Mouse (Mus musculus) urinary bladder, postnatal 14 days (tissue): Measurements from ENCODE around the gene Lif.

Experiments used
- DNase-seq: peaks from one replicate; pipeline ENCODE4 v3.0.0; 2021; ENCODE audit warnings: low spot score

Gene Lif

DNA sequence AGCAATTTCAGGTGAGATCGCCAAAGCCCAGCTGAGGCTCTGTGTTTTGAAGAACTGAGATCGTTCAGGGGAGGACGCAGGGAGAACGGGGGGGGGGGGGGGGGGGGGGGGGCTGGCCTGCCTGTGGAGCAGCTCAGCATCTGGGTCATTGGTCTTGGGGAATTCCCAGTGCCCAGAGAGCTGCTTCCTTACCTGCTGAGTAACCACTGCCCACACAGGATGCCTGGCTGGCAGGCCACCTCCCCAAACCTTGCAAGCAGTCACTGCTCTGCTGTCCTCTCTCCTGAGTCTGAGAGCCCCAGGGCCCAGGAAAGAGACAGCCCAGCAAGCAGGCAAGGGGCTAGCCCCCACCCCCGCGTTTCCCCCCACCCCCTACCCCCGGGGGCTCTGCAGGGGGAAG, 5.5 kb downstream of the Lif start:
- no peak for DNase-seq

DNA sequence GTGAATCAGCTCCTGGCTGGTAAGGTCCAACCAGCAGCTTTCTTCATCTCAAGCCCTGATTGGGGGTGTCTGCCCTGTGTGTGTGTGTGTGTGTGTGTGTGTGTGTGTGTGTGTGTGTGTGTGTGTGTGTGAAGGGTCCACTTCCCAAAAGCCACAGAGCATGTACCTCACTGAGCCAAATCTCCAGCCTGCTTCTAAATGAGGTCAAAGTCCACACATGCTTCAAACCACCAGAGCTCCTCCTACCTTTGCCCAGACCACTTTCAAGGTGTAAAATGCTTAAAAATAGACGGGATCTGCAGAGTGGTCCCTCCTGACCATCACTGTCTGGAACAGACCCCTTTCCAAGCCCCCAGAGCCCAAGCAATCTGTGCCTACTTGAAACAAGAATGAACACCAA, 5.9 kb downstream of the Lif start:
- DNase-seq: no peak

DNA sequence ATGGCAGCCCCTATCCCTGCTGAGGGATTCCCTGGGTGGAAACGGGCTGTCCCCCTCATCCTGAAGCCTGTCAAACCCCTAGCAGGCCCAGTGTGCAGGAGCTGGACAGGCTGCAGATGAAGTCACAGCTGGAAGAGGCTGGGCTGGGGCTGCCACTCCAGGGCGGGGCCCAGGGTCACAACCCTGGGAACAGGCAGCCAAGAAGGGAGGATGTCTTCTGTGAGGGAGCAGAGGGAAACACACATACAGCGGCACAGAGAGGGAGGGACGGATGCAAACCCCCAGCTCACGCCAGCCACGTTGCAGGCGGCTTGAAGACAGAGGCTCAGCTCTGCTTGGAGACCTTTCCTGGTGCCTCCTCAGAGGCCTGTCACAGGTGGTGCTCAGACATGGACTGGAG, 6.7 kb downstream of the Lif start:
- DNase-seq: peak; percentile 65

DNA sequence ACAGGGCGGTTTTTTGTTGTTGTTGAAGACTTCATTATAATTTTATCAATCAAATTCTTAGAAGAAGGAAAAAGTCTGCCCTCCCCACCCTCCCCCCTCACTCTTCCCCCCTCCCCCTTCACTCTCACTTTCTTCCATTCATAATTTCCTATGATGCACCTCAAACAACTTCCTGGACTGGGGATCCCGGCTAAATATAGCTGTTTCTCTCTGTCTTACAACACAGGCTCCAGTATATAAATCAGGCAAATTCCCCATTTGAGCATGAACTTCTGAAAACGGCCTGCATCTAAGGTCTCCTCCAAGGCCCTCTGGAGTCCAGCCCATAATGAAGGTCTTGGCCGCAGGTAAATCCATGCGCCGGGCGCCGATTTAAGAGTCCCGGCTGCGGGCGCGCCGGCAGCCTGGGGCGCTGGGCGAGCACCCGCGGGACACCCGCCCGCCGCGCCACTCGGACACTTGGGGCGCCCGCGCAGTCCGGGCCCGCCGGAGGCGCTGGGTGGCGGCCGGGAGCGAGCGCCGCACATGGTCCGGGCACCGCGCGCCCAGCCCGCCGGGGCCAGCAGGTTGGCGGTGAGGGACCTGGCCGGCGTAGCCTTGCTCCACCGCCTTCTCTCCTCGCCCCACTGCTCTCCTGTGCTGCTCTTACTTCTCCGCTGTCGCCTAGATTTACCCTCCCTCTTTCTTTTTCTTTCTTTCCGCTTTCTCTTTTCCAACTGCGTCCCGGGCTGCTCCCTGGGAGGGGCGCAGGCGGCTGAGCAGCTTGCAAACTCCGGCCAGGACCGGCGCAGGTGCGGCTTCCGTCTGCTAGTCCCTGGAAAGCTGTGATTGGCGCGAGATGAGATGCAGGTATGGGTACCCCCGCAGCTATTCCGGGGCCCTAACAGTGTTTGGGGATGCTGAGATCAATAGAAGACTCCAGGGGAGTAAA, 9.2 kb downstream of the Lif start:
- peak; percentile 60 for DNase-seq

DNA sequence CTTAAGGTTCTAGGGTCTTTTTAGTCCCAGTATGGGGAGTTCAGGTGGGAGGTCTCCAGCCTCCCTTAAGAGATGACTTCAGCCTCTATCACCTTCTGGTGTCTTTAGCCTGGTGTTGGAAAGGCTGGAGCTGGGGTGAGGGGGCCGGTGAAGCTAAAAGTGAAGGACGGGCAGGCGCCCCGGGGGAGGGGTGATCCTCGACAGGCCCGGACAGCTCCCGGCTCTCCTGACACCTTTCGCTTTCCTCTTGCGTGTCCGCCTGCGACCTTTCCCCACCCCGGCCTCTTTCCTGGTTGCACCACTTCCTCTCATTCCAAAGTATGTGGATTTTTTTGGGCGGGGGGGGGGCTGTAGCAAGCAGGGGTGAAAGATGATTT, 9.8 kb downstream of the Lif start:
- DNase-seq: peak; percentile 56

DNA sequence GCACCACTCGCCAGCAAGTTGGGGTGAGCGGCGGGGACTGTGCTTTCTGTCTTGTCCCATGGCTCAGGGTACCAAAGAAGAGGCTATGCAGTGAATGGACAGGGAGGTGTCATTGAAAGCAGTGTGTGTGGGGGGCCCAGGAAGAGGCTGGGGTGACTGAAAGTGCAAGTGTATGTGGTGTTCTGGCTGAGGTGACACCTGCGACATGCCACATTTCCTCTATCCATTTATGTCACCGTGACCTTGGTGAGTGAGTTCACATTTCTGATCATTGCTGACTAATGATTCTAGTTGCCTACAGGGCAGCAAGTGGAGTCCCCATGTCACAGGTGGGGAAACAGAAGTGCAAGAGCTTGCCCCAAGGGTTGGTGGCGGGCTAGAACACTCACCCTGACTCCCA, 11.1 kb downstream of the Lif start:
- no peak for DNase-seq

DNA sequence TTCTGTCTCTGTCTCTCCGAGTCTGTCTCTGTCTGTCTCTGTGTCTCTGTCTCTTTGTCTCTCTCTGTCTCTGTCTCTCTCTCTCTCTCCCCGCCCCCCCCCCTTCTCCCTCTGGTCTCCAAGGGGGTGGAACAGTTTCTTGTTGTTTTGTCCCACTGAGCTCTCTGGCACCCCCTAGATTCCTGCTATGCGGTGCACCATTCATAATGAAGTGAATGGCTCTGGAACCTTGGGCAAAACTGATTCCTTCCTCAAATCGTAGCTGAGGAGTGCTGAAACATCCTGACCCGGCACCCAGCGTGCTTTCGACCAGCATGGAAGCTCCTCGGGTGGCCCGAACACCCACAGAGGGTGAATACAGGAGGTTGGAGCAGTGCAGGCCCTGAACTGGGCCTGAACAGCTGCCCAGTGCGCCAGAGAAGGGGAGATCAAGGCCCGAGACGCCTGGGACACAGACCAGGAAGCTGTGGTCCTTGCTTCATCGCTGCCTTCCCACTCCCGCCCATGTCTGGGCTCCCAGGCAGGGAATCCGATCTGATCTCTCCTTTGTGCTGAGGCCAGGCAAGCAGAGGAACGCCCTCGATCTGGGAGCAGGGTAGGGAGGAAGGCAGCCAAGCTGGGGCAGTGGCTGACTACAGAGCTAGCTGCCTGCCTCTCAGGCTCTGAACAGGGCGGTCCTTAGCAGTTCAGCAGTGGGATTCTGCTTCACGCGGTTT, 13.5 kb downstream of the Lif start:
- peak; percentile 71 for DNase-seq

DNA sequence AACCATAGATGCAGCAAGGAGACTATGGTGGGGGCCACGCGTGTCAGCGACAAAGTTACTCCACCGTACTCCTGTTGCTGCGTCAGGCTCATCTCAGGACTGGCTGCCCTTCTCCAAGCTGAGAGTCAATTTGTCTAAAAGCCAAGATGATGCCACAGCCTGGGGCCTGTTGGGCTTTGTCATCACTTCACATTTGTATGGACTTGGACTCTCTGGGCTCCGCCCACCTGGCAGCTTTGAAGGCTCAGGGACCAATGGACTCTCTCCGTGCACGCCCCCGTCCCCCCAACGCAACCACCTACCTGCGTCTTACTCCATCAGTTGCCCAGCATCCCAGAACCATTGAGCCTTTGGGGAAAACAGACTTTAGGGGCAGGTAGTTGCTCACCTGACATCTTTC, 14.2 kb downstream of the Lif start:
- no peak for DNase-seq

DNA sequence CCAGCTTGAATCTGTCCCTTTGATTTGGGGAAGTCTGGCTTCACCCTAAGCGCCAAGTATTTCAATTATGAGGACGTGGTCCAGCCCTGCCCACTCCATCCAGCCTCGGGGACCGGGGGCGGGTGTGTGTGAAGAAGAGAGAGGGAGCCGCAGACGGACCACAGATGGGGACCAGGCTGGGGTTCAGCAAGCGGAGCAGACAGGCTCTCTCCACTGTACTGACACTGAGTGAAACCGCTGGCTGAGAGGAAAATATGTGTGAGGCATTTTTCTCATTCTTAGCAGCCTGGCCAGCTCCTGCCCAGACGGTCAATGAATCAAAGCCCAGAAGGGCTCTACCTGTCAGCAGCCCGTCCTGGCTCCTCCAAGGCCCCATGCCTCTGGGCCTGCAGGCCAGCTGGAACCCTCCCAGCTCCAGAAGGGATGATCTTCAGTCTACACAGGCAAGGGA, 19.1 kb downstream of the Lif start:
- peak; percentile 47 for DNase-seq

DNA sequence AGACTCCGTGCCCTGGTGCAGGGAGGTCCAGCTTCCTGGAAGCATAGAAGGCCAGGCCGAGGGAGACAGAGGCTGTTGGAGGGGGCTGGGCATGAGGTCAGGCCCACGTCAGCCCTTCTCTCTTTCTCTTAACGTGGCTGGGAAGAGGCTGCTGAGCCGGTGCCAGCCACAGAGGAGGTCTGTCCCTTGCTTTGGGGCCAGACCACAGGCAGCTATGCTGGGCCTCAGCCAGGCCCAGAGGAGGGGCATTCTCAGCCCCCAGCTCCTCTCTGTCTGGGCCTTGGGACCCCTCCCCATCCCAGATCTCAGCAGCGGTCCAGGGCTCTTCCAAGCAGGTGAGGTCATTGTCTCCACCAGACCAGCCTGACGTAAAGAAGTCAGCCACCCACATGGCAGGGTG, 22.6 kb downstream of the Lif start:
- no peak for DNase-seq

DNA sequence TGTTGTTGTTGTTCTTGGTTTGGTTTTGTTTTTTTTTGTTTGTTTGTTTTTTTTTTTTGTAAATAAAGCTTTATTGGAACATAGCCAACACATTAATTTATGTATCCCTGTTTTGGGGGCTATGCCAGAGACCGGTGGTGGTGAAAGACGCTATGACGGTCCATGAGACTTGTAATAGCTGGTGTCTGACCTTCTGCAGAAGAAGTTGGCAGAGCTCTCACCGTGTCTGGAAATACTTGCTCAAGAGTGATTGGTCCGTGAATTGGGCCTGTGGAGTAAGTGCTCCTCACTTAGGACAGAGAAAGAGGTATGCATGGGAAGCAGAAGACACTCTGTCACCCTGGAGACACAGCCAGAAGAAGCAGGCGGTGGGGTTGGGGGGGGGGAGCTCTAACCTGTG, 24.5 kb downstream of the Lif start:
- no peak for DNase-seq

DNA sequence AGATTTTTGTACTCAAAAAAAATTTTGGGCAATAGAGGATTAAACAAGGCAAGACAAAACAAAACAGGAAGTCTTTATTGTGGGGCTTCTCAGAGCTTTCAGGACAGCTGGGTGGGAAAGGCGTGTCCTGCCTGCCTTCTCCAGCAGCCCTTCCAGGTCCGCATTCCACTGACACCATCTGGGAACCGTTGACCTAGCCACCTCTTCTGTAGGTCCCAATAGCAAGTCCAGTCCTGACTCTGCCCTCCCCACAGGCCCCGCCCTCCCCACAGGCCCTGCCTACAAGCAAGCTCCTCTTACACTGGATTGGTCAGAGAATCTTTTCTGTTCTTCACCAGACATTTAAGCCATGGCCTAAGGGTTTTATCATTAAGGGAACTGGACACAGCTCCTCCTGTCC, 26.3 kb downstream of the Lif start:
- peak; percentile 46 for DNase-seq

DNA sequence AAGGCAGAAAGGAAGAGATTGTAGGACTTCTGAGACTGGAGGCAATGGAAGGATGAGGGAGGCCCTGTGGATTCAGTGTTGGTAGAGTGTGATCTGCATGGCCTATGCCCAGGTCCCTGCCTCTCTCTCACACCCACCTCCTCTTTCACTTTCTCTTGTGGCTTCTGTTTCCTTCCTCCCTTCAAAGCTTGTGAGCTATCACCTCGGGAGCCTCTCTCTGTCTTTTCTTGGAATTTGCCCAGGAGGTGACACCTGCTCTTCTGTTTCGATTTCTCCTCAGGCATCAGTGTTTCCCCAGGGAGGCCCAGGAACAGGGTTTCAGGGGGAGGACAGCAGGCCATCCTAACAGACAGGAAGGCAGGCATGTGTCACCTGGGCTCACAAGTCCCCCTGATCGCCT, 31.9 kb downstream of the Lif start:
- DNase-seq: no peak

DNA sequence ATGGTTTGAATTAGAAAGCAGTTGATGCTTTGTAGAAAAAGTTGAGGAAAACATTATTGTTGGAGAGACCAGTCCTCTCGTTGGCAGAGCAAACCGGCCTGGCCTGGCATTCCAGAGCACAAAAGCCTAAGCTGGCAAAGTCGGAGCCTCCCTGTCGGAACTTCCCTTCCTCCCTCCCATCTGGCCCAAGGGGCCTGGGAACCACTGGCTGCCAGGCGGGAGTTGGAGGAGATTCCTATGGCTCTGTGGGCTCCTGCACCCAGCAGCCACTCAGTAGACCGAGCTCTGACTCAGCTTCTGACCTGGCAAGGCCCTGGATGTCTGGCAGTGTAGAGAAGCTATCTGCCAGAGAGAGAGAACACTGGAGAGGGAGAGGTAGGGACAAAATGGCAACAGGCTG, 34.3 kb downstream of the Lif start:
- DNase-seq: peak; percentile 37

DNA sequence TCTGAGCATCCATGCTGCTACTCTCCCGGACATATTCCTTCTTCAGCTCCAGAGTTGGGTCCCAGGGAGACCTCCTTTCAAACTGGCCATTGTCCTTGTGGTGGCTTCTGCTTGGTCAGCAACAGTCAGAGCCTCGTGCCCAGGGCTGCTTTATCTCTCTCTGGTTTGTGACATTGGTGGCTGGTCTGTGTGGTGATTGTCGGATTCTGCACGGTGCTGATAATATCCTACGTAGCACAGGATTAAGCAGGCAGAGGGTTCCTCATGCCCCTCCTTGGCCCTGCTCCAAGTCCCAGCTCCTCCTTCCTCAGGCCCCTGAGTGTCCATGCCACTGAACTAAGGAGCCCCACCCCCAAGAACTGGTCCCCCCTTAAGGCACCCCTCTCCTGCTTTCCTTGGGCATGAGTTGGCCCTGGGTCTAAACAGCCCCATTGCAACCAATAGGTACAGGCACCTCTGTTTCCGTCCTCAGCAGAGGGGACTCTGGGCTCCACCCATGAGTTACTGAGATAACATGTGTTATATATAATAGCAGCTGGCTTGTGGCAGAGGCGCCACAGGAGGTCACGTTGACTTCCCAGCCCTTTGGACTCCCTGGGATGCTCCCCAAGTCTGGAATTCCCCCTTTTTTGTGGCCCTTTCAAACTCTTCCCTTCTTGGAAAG, 35.0 kb downstream of the Lif start:
- no peak for DNase-seq

DNA sequence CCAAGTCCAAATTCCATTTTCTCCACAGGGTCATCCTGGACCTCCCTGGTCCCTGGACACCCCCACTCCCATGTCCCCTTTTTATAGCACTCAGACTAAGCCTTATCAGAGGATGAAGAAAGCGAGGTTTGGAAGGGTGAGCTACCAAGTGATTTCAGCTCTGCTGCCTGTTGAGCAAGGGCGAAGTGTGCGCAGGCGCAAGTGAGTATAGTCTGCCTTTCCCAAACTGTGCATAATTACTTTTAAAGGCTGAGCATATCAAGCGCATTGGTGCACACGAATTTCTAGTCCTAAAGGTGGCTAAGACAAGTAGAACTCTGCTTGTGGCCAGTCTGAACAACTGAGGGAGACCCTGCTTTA, 35.5 kb downstream of the Lif start:
- DNase-seq: no peak

DNA sequence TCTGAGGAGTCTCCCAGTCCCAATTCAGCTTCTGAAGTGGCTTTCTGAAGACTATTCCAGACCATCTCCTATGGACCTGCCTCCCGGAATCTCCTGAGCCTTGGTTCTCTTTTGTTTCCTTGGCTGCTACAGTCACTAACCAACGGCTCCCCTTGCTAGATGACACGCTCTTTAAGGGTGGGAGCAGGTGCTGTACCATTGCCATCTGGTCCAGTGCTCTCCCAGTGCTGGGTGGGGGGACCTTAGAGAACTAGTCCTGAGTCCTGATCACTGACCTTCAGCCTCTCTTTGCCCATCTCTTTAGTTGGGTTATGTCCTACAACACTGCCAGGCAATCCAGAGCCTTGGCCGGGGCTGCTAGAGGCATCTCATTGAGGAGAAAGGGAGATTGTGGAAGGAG, 36.1 kb downstream of the Lif start:
- no peak for DNase-seq

DNA sequence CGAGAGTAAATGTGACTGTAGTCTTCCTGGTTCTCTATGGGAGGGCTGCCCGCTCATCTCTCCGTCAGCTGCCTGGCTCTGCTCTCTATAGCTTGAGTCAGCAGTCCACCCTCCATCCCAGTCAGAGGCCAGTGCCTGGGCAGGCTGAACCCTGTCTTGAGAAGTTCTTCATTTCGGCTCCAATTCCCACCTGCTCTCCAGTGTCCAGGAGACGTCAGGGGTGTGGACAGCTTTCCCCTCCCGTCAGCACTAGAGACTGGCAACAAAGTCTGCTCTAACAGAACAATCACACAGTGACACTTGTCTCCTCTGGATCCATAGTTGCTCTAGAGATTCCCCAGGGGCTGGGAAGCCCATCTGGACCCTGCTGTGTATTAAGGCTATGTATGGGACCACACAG, 36.7 kb downstream of the Lif start:
- no peak for DNase-seq

DNA sequence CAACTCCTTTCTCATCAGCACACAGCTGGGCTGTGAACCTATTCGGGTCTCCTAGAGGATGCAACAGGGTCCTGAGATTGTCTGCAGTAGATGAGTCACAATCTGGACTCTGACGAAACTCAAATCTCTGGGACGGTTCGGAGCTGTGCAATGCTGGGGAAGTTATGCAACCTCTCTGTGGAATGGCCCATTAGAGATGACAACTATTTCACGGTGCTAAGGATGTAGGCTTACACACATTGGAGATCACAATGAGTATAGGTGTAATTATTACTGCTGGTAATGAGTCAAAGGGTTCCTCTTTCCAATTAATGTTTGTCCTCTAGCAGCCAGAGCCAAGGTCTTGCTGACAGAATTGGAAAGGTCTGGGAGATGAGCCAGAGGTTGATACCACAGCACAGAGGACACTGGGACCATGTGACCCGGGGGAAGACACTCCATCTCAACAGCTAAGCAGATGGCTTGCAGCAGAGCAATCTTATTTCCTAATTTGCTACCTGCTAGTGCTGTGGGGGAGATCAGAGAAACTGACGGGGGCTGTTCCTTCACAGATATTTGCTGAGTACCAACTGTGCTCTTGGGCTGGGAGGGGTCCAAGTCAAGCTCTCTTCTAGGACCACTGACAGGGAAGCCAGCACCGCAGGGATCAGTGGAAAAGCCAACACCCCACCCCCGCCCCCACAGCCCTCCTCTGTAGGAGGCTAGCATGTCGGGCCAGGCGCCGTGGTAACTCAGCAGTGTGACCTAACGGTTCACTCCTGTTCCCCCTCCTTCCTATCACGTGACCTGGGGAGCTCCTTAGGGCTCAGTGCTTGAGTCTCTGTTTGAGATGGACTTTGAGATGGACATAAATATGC, 37.4 kb downstream of the Lif start:
- no peak for DNase-seq

DNA sequence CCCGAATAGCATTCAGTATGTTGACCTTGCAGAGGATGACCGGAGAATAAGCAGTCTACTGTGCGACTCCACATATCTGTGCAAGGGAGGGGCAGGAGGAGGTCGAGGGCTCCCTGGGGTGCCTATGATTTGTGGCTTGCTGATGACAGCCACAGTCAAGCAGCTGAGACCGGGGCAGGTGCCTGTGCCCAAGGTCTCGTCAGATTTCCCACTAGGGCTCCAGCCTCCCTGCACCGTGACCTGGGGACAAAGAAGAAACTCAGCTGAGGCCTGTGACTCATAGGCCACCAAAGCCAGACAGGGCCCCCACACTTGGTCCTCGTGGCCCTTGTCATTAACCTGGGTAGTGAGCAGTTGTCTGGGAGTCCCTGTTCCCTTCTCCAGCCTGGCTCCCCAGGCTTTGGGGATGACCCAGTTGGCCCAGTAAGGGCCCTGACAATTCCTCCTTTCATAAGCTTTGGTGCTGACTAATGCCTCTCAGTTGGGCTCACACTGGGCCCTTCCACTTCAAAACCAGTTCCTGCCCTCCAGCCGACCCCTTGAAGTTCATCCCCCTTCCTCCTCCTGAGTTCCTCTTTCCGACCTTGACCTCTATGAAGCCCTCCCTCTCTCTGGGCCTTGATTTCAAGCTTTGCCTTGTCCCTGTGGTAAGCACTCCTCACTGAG, 39.4 kb downstream of the Lif start:
- no peak for DNase-seq

DNA sequence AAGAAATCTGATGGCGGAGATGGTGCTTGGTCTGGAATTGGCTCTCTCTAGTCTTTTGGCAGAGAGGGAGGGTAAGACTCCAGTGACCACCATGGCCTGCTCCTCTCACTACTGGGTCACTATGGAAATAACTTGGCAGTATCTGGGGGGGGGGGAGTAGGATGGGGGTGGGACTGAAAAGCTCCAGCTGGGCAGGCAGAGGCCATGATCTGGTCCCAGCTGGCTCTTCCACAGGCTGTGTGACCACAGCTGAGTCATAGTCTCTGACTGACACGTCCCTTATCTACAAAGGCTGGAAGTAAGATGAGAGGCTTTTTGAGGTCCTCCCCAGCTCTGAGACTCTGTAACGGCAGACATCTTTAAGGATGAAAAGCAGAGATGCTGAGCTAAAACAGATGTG, 40.4 kb downstream of the Lif start:
- no peak for DNase-seq

DNA sequence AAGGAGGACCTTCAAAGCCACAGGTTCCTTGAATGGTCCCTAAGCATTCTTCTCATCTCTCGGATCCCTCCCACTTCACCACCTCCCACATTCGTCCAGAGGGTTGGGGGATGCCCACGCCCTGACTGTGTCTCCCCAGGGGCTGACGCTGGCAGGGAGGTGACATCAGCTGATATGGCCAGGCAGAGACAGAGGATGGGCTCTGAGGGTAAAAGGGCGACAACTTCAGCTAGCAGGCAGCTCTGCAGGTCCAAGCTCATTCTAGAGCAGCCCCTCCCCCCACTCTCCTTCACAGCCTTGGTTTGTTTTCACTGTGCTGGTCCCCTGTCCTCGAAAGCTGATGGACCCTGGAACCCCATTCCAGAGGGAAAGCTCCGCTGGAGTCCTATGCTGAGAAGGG, 41.3 kb downstream of the Lif start:
- no peak for DNase-seq
